Mouse (Mus musculus) v-Abl transformed pro-B cells (cell line): ENCODE data around the gene Olfr1348.
"Not testable (repeated sequence)": the region's sequence is repeated elsewhere in the genome, so short reads cannot be mapped to it uniquely, and the experiment has no call there.

Experiments
- in situ Hi-C, 2 experiments: fragments of 400-800 bp; cut with MboI; formaldehyde crosslinking; loops; one replicate each; pipeline ENCODE4 v1.15.1; 2025; ENCODE audit not compliant: unreplicated experiment in 2 of 2

Olfr1348 gene

GRCm38 (mm10) chr7:6508648-6509047 lies at the start of gene Olfr1348:
TSS of gene Olfr1348 (minus strand) at chr7:6508748.
- in situ Hi-C loops, result no loop called here

GRCm38 (mm10) chr7:6526141-6526540 lies 17.6 kb upstream of the Olfr1348 start:
- in situ Hi-C loops, result loop anchor here (5.0 to 10.0 kb wide), 2 partner anchors 169 to 281 kb away; no protein-coding TSS in a partner anchor

GRCm38 (mm10) chr7:6525001-6525400 lies 16.5 kb upstream of the Olfr1348 start:
- in situ Hi-C loops, result loop anchor here (5.0 to 10.0 kb wide), 2 partner anchors 168 to 280 kb away; no protein-coding TSS in a partner anchor

- in situ Hi-C loops, result loop anchor here in 1 of 2 experiments (10.0 kb wide), 1 partner anchor 278 kb away; no protein-coding TSS in a partner anchor
Measured at GRCm38 (mm10) chr7:6522850-6523249, 14.3 kb upstream of the Olfr1348 start, which contains the start of gene Olfr1349. TSS of gene Olfr1349 (minus strand) at chr7:6522950.

GRCm38 (mm10) chr7:6521666-6522065 lies 13.1 kb upstream of the Olfr1348 start:
- in situ Hi-C loops, result loop anchor here in 1 of 2 experiments (10.0 kb wide), 1 partner anchor 277 kb away; no protein-coding TSS in a partner anchor

GRCm38 (mm10) chr7:6499655-6500054 lies 8.9 kb downstream of the Olfr1348 start, which contains the start of gene Olfr1347:
TSS of gene Olfr1347 (minus strand) at chr7:6499755.
- in situ Hi-C loops, result no loop called here

GRCm38 (mm10) chr7:6486841-6487240 lies 21.7 kb downstream of the Olfr1348 start, which contains the start of gene Olfr5:
TSS of gene Olfr5 (minus strand) at chr7:6486941.
- in situ Hi-C loops, result no loop called here

GRCm38 (mm10) chr7:6477633-6478032 lies 30.9 kb downstream of the Olfr1348 start:
- in situ Hi-C loops, result not testable (repeated sequence)

GRCm38 (mm10) chr7:6466951-6467350 lies 41.6 kb downstream of the Olfr1348 start, which contains the start of gene Olfr1346:
TSS of gene Olfr1346 (plus strand) at chr7:6467101.
- in situ Hi-C loops, result no loop called here

GRCm38 (mm10) chr7:6456399-6456798 lies 52.1 kb downstream of the Olfr1348 start:
- in situ Hi-C loops, result no loop called here

GRCm38 (mm10) chr7:6455868-6456267 lies 52.7 kb downstream of the Olfr1348 start, which contains the start of gene Olfr1336:
TSS of gene Olfr1336 (plus strand) at chr7:6456168.
- in situ Hi-C loops, result no loop called here
